Mouse (Mus musculus): Measurements from ENCODE around the gene Ctnna3.
"Not testable (repeated sequence)": the region's sequence is repeated elsewhere in the genome, so short reads cannot be mapped to it uniquely, and the experiment has no call there.

Ctnna3 gene

DNA sequence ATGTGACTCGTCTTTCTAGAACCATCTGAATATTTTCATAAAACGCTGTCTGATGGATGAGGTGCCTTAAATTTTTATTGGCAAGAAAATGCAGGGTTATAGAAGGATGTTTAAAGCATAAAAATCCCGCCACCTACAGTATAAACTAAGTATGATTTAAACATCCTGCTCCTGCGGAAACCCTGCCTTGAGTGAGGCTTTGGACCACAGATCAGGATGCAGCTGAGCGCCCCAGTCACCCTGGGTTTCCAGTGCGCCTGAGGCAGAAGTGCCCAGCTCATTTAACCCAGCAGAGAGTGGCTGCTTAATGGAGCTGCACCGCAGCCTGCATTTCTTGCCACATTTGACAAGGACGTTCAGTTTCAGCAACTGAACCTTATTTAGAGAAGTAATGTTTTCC lies 1211.7 kb downstream of the Ctnna3 start:
- peak in 1 of 2 experiments; percentile 10 for DNase-seq

DNA sequence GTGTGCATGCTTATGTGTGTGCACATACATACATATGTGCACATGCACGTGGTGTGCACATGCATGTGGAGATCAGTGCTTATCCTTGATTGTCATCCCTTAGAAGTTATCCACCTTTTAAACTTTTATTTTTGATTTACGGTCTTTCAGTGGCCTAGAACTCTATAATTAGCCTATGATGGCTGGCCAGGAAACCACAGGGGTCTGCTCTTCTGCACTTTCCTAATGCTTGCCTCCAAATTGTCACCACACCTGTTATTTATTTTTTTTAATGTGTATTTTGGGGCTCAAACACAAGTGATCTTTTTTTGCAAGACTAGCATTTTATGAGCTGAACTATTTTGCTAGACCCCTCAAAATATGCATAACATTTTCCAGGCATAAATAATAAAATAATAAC lies 1214.1 kb downstream of the Ctnna3 start:
- peak in 1 of 2 experiments; percentile 48 for DNase-seq

DNA sequence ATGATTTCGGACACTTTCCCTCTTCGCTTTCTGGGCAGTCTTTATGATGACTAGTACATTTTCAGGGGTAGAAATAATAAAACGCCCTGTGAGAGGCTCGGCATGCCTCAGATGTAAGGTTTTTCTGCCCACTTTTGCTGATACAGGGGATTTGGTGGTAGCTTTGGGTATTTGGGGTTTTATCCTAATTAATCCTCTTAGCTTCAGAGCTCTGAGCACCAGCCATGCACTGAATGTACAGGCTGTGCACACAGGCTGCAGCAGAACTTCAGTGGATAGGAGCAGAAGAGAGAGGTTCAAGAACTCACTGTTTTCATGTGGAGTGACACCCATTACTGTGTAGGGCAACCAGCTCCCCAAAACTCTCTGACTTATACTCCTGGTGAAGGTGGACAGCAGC lies 1231.3 kb downstream of the Ctnna3 start:
- no peak for DNase-seq

DNA sequence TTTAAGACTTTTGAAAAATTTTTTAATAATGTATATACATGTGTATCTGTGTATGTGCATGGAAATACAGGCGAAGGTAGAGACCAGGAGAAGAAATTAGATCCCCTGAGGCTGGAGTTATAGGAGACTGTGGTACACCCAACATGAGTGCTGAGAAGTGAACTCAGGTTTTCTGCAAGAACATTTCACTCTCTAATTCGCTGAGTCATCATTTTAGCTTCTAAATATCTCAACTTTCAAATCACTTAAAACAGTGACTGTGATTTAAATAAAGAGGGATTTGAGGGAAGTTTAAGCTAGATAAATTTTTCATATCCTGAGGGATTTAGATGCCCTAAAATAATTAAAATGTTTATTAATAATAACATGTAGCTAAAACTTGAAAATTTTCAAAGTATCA lies 1241.6 kb downstream of the Ctnna3 start:
- DNase-seq: no peak

DNA sequence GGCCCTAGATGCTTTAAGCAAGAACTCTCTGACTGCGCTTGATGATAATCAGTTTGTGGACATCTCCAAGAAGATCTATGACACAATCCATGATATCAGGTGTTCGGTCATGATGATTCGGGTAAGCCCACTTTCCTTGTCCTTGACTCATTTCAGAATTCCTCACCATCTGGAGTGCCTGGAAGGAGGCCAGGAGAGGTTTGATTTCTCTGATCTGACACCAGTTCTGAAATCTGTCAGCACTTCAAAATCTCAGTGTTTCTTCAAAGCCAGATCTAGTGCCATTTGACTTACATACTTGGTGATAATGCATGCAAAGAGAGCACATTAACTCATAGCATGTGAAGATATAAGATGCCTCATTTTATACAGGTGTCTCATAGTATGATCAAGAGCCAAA lies 1245.9 kb downstream of the Ctnna3 start:
- peak; percentile 52 to 70 for DNase-seq

DNA sequence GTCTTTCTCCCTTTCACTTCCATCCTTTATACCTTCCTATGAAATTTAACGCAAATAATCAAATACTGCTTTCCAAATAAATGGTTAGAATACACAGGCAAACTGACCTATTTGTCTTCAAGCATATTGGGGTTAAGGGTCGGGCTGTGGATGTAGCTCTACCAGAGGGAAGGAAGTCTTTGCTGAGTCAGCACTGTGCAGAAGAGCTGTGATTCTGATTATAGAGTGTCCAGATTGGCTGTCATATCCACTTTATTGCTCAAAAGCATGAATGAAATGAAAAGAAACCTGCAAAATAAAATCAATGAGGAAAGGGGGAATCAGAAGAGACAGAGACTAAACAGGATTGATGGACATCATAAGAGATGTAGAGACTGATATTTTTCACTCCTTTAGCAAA lies 1280.1 kb downstream of the Ctnna3 start:
- no peak for DNase-seq

DNA sequence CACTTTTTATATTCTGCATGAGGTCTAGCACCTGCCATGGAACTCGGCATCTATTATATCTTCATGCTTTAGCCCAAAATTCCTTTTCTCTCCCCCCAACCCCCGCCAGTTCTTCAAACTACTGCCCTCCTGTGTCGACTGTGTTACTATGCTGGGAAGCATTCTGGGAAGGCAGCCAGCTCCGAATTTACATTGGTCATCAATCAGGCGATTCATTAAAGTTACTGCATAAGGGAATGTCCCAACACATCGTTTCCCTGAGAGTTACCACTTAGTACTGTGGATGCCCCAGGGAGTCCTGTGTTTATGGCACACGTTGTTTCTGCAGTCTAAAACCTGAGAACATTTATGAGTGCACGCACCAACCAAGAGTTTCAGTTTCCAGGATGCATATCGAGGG lies 1288.1 kb downstream of the Ctnna3 start:
- DNase-seq: peak; percentile 7 to 27

DNA sequence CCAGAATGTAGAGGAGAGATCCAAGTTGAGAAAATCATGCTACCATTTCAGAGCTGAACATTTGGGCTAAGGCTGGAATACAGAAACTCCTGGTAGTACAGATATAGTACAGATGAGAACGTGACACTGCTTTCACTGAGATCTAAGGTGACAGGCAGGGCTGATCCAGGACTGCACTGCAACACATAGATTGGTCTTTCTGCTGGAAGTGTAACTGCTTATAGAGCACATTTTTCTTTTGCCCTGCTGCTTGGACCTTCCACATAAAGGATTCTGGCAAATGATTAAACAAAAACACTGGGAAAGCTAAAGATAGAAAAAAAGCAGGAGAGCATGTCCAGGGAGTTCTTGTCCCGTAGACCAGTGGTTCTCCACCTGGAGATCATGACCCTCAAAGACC lies 1305.8 kb downstream of the Ctnna3 start:
- DNase-seq: no peak

DNA sequence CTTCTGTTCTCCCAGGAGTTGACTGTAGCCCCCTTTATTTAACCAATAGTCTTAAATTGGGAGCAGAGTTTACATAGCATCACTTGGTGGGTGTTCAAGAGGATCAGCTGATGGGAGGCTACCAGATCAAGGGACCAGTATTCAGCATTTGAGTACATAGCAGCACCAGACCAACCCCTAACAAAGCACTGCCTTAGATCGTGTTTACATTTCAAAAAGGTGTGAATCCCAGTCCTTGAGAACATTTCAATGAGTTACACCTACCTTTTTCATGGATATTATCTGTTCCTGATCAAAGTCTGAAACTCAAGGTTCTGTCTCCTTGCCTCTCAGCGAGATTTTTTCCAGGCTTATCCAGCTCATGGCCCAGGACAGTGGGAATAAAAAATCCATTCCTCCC lies 1306.7 kb downstream of the Ctnna3 start:
- DNase-seq: no peak

DNA sequence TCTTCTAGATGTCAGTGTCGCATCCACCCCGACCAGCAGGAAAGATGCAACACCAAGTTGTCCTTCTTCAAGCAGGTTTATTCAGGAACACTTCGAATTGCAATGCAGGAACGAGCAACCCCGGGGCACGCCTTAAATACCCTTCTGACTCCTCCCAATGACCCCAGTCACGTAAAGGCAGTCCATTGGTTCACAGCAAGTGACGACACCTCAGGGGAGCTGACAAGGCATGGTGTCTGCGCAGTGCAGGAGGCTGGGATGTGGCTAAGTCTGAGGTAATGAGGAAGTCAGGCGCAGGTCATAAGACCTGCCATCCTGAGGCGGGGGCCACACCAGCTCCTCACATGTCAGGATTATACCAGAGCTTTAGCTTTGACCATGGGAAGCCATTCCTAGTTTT lies 1311.8 kb downstream of the Ctnna3 start:
- DNase-seq: not testable (repeated sequence)

DNA sequence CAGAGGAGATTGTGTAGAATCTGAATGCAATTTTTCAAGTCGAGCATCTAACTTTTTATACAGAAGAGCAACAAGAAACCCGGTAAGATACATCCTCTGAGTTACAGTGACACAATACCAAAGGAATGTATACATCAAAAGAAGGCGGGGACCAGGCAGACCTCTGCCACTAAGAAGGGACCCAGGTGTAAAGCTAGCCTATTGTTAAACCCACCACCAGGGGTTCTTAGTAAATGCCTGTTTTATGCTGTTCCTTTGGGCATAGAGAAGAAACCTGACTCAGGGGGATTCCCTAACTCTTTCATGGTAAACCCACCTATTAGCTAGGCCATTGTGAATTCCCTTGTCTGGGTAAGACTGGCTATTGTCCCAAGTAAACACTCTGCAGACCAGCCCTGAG lies 1314.2 kb downstream of the Ctnna3 start:
- DNase-seq: not testable (repeated sequence)

DNA sequence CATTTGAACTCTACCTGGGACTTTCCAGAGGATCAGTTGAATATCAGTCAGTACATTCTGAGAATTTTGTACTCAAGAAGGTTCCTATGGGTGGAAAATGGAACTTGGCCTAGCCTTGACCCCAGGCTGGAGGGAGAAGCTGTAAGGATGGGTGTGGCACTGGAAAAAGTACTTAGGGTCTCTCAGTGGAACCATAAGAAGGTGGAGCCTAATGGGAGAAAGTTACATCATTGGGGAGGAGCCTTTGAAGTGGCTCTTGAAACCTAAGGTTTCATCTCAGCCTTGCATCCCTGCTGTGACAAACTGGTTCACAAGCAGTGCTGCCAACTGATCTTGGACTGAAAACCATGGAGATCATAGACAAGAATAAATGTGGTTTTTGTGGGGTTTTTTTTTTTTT lies 1318.8 kb downstream of the Ctnna3 start:
- peak in 1 of 2 experiments; percentile 19 for DNase-seq

DNA sequence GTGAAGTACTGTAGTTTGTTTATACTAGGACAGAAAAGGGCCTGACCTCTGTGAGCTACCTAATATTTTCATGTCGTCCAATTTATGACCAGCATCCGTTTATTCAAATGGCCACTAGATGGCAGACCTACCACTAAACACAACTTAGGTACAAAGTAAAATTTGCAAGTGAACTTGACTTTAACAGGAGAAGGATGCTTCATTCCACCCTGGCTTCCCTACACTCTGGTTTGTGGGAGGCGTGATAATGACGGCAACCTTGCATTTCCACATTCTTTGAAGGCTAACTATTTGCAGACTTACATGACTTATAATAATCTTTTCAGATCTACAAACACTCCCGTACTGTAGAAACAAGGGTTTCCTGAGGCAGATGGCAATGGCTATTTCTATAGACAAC lies 1320.9 kb downstream of the Ctnna3 start:
- DNase-seq: peak; percentile 29 to 63

DNA sequence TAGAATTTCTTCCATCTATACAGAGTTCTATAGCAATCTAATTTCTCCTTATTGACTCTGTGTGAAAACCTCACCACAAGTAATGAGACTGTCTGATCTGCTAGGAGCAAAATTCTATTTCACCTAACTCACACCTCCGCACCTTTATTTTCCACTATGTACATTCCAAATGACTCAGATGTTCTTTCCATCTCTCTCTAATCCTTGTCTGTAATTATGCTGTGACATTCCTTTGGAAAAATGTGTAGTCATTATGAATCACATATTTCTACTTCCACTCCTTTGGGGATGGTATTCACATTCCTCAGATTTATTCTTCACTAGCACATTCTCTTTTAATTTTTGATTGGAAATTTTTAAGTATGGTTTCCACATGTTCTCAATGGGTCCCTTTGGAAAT lies 1406.4 kb downstream of the Ctnna3 start:
- DNase-seq: no peak

DNA sequence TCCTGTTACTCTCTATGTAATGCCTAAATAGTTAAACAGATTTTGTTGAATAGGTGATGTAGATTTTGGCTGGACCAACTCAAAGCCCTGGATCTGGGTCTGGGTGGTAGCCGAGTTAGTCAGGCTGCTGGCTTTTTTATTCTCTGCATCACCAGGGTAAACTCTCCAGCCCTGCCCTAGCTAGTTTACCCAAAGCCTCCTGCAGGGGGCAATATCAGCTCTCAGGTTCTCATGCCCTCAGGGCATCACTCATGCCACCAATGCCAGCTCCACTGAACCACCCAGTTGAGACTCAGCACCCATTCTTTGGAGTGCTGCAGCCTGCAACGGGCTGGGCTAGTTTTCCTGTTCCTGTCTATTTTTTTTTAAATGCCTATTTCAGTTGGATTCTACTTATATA lies 1431.5 kb downstream of the Ctnna3 start:
- DNase-seq: peak; percentile 29 to 59

DNA sequence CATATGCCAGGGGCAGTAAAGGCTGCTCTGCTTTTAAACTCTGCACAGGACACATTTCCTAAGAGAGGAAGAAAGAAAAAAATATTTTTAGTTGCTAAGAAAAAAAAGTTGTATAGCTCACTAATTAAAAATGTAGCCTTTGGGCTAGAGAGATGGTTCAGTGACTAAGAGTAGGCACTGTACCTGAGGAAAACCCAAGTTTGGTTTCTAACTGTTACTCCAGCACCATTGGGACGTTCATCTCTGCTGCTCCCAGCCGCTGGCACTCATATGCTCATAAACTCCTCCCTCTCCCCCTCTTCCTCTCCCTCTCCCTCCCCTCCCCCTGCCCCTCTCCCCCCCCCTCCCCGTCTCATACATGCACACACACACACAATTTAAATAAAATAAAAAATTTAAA lies 1441.0 kb downstream of the Ctnna3 start:
- DNase-seq: no peak

DNA sequence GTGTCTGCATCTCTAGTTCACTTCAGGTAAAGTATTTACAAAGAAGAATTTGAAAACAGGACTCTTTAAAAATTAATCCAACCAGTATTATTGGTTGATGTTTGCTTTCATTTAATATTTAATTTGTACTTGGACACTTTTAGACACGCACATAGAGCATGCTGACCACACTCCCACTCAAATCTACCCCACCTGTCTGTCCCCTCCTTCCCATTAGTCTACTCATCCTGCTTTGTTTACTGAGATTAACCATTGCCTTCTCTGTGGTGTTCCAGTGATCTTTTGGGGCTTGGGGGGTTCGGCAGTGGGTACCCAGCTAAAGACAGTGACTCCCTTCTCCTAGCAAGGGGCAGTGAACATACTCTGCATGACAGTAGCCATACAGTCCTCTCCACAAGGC lies 1446.6 kb downstream of the Ctnna3 start:
- no peak for DNase-seq

DNA sequence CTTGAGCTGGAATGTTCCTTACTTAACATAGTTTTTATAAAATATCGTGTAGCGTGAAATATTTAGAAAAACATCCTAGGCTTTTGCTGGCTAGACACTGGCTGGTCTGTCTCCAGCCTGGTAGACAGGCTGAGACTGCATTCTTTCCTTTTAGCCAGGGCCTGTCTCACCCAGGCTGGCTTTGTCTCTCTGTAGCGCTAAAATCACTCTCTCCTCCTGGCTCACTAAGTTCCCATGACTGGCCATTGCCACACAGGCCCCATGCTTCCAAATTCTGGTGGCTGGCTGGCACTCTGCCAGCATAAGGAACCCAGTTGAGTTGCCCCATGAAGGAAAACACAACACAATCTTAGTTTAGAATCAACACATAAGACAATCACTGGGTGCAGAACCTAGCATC lies 1450.0 kb downstream of the Ctnna3 start:
- DNase-seq: peak in 1 of 2 experiments; percentile 9

DNA sequence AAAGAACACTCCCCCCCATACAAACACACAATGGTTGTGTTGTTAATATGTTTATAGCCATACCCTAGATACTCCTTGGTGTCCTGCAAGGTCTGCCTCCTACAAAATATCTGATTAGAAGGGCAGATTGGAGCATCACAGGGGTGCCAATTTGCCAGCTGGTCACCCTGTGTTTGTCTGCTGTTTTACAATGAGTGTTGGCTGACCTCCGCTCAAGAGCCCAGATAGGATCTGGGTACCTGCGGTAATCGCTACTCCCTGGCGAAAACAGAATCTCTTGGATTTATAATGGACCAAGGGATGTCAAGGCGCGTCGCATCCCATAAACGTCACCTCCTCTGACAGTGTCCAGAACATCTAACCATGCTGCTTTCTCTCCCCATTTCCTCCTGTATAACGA lies 1457.0 kb downstream of the Ctnna3 start:
- DNase-seq: peak; percentile 93 to 95

DNA sequence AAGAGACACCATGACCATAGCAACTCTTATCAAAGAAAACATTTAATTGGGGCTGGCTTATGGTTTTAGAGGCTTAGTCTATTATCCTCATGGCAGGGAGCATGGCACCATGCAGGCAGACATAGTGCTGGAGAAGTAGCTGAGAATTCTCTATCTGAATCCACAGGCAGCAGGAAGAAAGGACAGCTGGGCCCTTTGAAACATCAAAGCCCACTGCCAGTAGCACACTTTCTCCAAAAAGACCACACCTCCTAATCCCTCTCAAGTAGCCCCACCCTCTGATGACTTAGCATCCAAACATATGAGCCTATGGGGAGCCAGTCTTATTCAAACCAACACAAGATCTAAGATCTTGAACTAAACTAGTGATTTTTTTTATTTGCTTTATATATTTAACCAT lies 1462.6 kb downstream of the Ctnna3 start:
- no peak for DNase-seq

DNA sequence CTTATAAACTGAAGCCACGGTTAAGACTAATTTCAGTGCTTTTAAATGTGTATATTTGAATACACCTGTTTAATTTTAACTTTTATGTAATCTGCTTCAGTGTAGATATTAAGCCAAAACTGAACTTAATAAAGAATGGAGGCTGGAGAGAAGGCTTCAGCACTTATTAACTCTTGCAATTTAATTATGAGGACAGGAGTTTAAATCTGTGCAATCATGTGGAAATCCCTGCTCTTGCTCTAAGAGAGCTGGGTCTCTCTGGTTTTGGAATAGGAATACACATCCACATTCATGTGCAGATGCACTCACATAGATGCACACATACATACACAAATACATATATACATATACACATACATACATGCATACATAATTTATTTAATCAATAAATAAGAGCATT lies 1468.8 kb downstream of the Ctnna3 start:
- DNase-seq: no peak

DNA sequence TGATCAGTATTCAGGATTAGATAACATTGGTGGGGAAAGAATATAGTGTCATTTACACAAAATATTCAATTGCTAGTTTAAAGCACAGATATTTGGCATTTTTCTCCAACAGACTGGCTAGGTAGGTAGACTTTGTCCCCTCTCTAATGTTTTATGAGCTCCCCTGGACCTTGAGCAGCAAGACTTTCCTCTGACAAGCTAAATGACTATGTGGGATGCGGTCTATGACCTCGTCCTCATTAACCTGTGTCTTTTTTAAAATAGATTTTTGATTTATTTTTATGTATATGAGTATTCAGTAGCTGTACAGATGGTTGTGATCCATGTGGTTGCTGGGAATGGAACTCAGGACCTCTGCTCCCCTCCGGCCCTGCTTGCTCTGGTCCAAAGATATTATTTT lies 1471.8 kb downstream of the Ctnna3 start:
- no peak for DNase-seq

DNA sequence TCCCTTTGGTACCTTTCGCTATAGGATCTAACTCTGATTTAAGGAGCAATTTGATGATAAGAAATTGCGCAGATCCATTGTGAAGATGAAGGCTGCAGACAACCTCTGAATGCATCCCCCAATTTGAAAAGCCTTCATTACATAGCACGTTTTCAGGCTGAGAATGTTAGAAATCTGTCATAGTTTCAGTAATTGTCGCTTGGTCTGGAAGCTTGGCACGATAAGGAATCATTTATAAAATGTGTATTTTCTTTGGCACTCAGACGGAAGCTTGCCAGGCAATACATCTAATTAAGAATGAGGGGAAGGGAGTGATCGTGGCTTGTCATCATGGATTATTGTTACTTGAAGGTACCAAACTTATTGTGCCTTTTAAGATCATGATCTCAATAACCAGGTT lies 1511.1 kb downstream of the Ctnna3 start:
- DNase-seq: no peak

DNA sequence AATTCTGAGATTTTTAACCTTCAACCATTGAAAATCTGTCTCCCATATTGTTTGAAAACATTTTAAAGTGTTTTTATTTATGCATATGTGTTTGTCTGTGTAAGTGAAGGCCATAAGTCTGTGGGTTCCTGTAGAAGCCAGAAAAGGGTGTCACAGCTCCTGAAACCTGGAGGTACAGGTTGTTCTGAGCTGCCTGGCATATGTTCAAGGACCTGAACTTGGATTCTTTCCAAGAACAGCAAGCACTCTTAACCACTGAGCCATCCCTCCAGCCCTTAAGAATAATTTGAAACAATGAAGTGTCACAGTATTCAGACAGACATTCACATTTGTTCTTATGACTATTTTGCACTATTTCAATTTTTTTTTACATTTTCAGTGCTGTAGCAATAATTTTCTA lies 1528.5 kb downstream of the Ctnna3 start:
- DNase-seq: peak; percentile 38 to 67

DNA sequence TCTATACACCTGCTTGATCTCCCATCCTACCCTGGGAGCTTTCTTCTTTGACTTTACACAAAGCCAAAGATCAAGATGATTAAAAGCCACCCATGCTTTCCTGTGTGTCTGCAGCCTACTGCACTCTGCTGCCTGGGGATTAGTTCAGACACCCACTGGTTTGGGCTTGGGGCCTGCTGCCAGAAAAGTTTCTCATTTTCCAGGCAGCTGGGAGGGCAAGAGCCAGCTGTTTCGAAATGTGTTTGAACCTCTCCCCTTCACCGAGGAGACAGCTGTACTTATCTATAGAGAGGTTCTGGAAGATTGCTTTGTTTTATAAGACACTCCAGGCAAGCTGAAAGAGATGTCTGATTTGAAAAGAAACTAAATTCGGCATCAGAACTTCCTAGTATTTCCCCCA lies 1563.0 kb downstream of the Ctnna3 start:
- DNase-seq: no peak

DNA sequence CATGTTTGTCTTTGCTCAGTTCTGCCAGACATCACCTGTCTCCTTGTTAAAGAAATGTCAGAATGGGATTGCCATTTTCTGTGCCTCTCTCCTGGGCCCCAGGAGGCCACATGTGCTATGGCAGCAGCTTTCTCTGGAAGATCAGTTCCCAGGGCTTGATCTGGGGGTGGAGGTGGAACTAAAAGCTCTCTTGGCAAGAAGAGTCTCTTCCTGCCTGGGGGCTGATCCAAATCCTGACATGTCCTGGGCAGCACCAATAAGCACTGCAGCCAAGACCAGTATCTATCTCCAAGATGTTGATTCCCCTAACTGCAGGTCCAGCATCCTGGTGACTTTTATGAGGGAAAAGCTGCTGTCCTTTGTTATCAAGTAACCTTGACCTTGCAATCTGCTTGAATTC lies 1583.6 kb downstream of the Ctnna3 start:
- peak; percentile 34 to 52 for DNase-seq
